17 mouse cellular contexts compared by ENCODE assay signal in the genomic region with DNA sequence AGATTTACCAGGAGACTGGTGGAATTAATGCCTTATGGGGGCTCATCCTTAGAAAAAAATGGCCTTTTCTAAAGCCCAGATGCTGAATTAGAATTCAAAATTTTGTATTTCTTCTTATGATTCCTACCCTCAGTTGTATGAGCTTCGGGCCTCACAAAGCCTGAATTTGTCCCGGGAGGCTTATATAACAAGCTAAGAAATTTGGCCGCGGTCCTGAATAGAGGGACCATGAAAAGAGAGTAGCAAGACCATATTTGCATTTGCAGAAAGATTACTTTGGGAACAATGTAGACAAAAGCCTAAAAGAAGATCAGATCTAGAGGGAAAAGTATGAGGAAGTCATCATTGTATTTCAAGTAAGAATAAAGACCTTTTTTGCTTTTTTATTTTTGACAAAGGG.
"Had no signal": no experiment of that assay in that cellular context is flagged by ENCODE, and none has a peak within 500 bp of the region (broad histone marks: within the 10 kb centered on the region; RNA-seq: fewer than 3 reads in every experiment).

No protein-coding gene starts in this region.

- H3K27me3 ChIP-seq: lung, embryonic 15.5 days; megakaryocyte, embryonic 14.5 days; midbrain, embryonic 12.5 days; midbrain, embryonic 15.5 days; neural tube, embryonic 12.5 days; stomach, embryonic 15.5 days had no signal

- H3K4me3 ChIP-seq: lung, embryonic 15.5 days; megakaryocyte, embryonic 14.5 days; midbrain, embryonic 12.5 days; midbrain, embryonic 15.5 days; neural tube, embryonic 12.5 days; stomach, embryonic 15.5 days had no signal

- H3K27ac ChIP-seq: lung, embryonic 15.5 days; macrophage; midbrain, embryonic 12.5 days; midbrain, embryonic 15.5 days; neural tube, embryonic 12.5 days; stomach, embryonic 15.5 days; stomach, postnatal 0 days had no signal

- H3K36me3 ChIP-seq: lung, embryonic 15.5 days; midbrain, embryonic 12.5 days; midbrain, embryonic 15.5 days; neural tube, embryonic 12.5 days; stomach, embryonic 15.5 days had no signal

- H3K4me2 ChIP-seq: lung, embryonic 15.5 days; midbrain, embryonic 12.5 days; midbrain, embryonic 15.5 days; neural tube, embryonic 12.5 days; stomach, embryonic 15.5 days had no signal

- ATAC-seq: liver, postnatal 0 days; lung, postnatal 0 days; midbrain, embryonic 15.5 days had no signal

- DNase-seq: liver, postnatal 0 days; lung, adult 2 months; lung, postnatal 14 days; lung, postnatal 36 days; right cerebral cortex, postnatal 14 days; thymus, adult 2 months; thymus, postnatal 25 days; thymus, postnatal 4 days had no signal

- H3K9ac ChIP-seq: liver, postnatal 0 days; lung, embryonic 15.5 days; midbrain, embryonic 12.5 days; midbrain, embryonic 15.5 days; neural tube, embryonic 12.5 days; stomach, embryonic 15.5 days had no signal

- H3K4me1 ChIP-seq: lung, embryonic 15.5 days; neural tube, embryonic 12.5 days; stomach, embryonic 15.5 days had no signal

- H3K9me3 ChIP-seq: lung, embryonic 15.5 days; megakaryocyte, embryonic 14.5 days; midbrain, embryonic 12.5 days; midbrain, embryonic 15.5 days; neural tube, embryonic 12.5 days; stomach, embryonic 15.5 days had no signal
